Mouse (Mus musculus) stomach, embryonic 14.5 days (tissue): ENCODE measurements around the gene Col18a1. TPM values are rescaled to one million over a fixed set of nuclear protein-coding genes. Genes with fewer than 3 reads are reported as not detected.

Experiments used
- ATAC-seq: fragments of 200-750 bp; cut with Nextera tagmentation; 2 replicates; pipeline ENCODE4 v1.8.0; 2017; ENCODE audit warnings: low read depth, moderate TSS enrichment; ENCODE audit not compliant: insufficient number of reproducible peaks, insufficient read depth, low FRiP score
- H3K27ac ChIP-seq: fragments of 300-500 bp; sonication (generic); 2 replicates; pipeline ENCODE4 v1.5.1; 2014; ENCODE audit warnings: mild to moderate bottlenecking, low read length, moderate library complexity, mixed read lengths
- H3K27me3 ChIP-seq: fragments of 300-500 bp; sonication (generic); 2 replicates; pipeline ENCODE4 v1.6.1; 2014; ENCODE audit warnings: low read length, control low read depth, mixed read lengths; ENCODE audit not compliant: control insufficient read depth, insufficient read depth
- H3K36me3 ChIP-seq: fragments of 300-500 bp; sonication (generic); 2 replicates; pipeline ENCODE4 v1.6.1; 2014; ENCODE audit warnings: mild to moderate bottlenecking, control low read depth, low read length, moderate library complexity, mixed read lengths; ENCODE audit not compliant: control insufficient read depth, insufficient read depth
- H3K4me1 ChIP-seq: fragments of 300-500 bp; sonication (generic); 2 replicates; pipeline ENCODE4 v1.6.1; 2014; ENCODE audit warnings: low read length, control low read depth, mixed read lengths; ENCODE audit not compliant: control insufficient read depth, insufficient read depth
- H3K4me2 ChIP-seq: fragments of 300-500 bp; sonication (generic); replicated peaks from 2 replicates; pipeline ENCODE4 v1.6.1; 2014; ENCODE audit warnings: low read depth, low read length, control low read depth
- H3K4me3 ChIP-seq: fragments of 300-500 bp; sonication (generic); 2 replicates; pipeline ENCODE4 v1.5.1; 2014; ENCODE audit warnings: low read depth, low read length, control low read depth
- H3K9ac ChIP-seq: fragments of 300-500 bp; sonication (generic); replicated peaks from 2 replicates; pipeline ENCODE4 v1.6.1; 2014; ENCODE audit warnings: low read depth, mild to moderate bottlenecking, control low read depth, low read length, moderate library complexity, mixed read lengths
- H3K9me3 ChIP-seq: fragments of 300-500 bp; sonication (generic); 2 replicates; pipeline ENCODE4 v1.6.1; 2016; ENCODE audit warnings: low read depth, low read length, control low read depth; ENCODE audit not compliant: control insufficient read depth
- WGBS: fragments of 180-500 bp; shearing (Covaris S2); extraction: QIAGEN DNeasy Blood & Tissue Kit; methylation state at CpG from one replicate; pipeline ENCODE4 v1.1.7; 2014; 5-methylcytosine and 5-hydroxymethylcytosine counted together
- polyA plus RNA-seq: library from polyadenylated mRNA; unstranded; fragments of >200 nt; fragmentation: Nextera tagmentation; extraction: Ambion mirVana; gene quantifications from 2 replicates; pipeline ENCODE4 v1.2.1, GENCODE M21; 2014

Col18a1 gene
- polyA plus RNA-seq, 1 experiment from 2014 or later, result 49.8 TPM

DNA sequence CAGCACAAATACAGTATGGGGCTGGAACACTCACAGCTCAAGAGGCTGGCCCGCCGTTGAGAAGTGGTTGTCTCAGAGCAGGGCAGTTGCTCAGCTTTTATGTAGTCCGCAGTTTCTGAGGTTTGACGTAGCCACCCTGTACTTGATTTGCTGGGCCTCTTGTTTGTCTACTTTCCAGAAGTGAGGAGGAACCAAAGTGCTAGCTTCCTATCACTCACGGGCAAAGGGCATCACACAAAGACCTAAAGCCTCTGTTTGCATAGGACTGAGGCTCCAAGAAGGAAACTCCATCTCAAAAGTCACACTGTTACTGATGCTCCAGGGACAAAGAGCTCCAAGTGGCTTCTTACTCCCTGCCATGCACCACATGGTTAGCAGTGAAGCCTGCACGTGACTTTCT is 4.1 kb upstream of the Col18a1 start:
- Histone ChIP-seq H3K27me3 (0 out of 2 replicates have a peak, but pooled peaks cover 1% of the 10 kb centered on the region), H3K27ac (no peak overlapping the region), H3K9ac (no peak overlapping the region), H3K4me3 (no peak overlapping the region), H3K9me3 (no peaks in the 10 kb centered on the region), H3K4me1 (peaks cover 11% of the 10 kb centered on the region; the same call in 1 of the 2 replicates), H3K36me3 (no peaks in the 10 kb centered on the region), H3K4me2 (no peak overlapping the region)
- WGBS, result 79% methylated on average over 6 of the region's 6 CpGs
- ATAC-seq, result no peak

- Histone ChIP-seq H3K4me1 (peaks cover 18% of the 10 kb centered on the region), H3K4me2 (peak overlapping the region; percentile 90), H3K9me3 (no peaks in the 10 kb centered on the region), H3K27me3 (0 out of 2 replicates have a peak, but pooled peaks cover 4% of the 10 kb centered on the region), H3K36me3 (no peaks in the 10 kb centered on the region), H3K4me3 (peak overlapping the region; percentile 46), H3K27ac (peak overlapping the region; percentile 21; the same call in 1 of the 2 replicates), H3K9ac (peak overlapping the region; percentile 42; the same call in 1 of the 2 replicates)
- peak; percentile 33; the same call in 1 of the 2 replicates for ATAC-seq
- under 1% methylated on average over 40 of the region's 40 CpGs for WGBS
Measured at GRCm38 (mm10) chr10:77165318-77165945, 916 bp downstream of the Col18a1 start.

DNA sequence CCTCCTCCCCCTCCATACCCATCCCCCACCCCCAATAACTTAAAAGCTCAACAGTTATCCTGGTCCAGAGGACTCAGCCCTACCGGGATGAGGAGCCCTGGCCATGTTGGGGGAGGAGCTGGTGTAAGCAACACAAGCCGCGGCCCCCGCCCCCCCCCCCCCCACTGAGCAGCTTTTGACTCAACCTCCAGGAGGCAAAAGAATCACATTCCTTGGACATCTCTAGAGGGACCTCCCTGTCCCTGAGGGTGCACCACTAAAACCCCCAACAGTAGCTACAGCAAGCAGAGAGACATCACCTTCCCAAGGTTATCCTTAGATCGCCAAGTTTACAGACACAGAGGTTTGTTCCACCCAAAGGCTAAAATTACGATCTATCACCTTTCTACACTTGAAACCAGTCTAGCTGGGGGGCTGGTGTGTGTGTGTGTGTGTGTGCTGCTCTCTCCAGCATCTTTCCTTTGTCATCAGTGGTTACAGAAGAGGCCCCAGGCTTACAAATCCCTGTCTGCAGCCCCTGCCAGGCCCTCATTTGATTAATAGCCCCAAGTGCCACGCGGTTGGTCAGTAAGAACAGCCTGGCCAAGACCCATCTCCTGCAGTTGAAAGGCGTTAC is 1.8 kb downstream of the Col18a1 start:
- H3K4me3 ChIP-seq, result peak overlapping the region; percentile 46
- 9% methylated on average over 9 of the region's 9 CpGs for WGBS
- H3K36me3 ChIP-seq, result no peaks in the 10 kb centered on the region
- H3K9me3 ChIP-seq, result no peaks in the 10 kb centered on the region
- no peak for ATAC-seq
- H3K9ac ChIP-seq, result no peak overlapping the region
- H3K27me3 ChIP-seq, result 0 out of 2 replicates have a peak, but pooled peaks cover 4% of the 10 kb centered on the region
- peak overlapping the region; percentile 39 for H3K27ac ChIP-seq
- peaks cover 18% of the 10 kb centered on the region for H3K4me1 ChIP-seq
- peak overlapping the region; percentile 90; the same call in 1 of the 2 replicates for H3K4me2 ChIP-seq

DNA sequence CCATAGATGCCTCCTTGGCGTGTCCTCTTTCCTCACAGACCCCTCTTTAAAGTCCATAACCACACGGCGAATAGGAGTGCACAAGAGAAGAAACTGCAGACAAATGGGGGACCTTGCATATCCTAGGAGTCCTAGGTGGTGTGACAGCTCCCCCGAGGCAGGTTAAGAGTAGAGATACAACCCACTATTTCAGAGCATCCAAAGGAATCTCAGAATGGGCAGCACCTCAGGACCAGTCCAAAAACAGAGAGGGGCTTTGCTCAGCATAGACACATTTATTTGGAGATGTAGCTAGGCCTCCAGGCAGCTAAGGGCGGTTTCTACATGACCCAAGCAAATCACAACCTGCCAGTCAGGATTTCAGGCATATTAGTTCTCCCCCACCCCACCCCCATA is 2.3 kb downstream of the Col18a1 start:
- no peak overlapping the region for H3K9ac ChIP-seq

DNA sequence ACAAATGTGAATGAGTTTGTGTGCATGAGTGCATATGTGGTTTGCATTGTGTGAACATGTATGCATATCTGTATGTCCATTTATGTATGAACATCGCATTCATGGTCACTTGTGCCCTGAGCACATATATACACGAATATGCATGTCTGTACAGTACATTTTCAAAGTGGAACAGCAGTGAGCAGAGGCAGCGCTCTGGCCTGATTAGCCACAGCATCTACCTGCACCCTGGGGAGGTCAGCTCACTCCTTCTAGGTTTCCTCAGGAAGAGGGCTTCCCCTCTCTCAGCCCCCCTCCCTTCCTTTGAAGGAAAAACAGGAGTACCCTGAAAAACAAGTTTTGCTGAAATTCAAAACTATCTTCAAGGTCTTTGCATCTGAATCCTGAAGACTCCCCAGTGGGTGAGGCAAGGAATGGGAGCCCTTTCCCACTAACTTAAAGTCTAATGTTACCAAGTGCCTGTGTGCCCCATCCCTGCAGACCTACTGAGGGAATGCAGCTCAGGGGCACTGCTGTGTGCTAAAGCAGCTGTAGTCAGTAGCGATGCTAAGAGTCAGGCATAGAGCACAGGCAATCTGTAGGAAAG is 2.9 kb downstream of the Col18a1 start:
- no peak overlapping the region; the same call in 1 of the 2 replicates for H3K4me2 ChIP-seq

More for the DNA sequence above, 2.3 kb downstream of the Col18a1 start:
- H3K4me2 ChIP-seq, result no peak overlapping the region; the same call in 1 of the 2 replicates
- no peak overlapping the region for H3K4me3 ChIP-seq
- 0 out of 2 replicates have a peak, but pooled peaks cover 4% of the 10 kb centered on the region for H3K27me3 ChIP-seq
- no peaks in the 10 kb centered on the region for H3K36me3 ChIP-seq
- WGBS, result 41% methylated on average over 5 of the region's 5 CpGs
- H3K27ac ChIP-seq, result no peak overlapping the region
- H3K9me3 ChIP-seq, result no peaks in the 10 kb centered on the region
- peaks cover 23% of the 10 kb centered on the region for H3K4me1 ChIP-seq
- ATAC-seq, result no peak

DNA sequence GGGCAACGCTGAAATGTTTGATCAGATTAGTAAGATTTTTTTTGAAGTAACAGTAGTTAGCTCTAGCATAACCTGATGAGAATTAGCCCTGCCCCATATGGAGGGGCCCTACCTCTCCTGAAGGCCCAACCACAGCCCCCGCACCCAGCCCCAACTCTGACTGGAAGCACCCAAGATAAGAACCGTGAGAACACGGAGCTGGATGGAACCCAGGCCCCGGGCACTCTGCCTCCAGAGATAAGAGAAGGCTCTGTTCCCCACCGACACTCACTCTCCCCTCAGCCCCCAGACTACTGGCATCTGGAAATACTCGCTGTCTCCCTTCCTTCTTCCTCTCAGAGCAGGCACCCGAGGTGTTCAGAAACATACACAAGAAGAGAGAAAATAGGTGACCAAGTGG is 6.8 kb downstream of the Col18a1 start:
- Histone ChIP-seq H3K9me3 (no peaks in the 10 kb centered on the region), H3K4me2 (no peak overlapping the region), H3K36me3 (no peaks in the 10 kb centered on the region), H3K4me3 (no peak overlapping the region), H3K4me1 (peaks cover 16% of the 10 kb centered on the region), H3K9ac (no peak overlapping the region), H3K27ac (no peak overlapping the region), H3K27me3 (no peaks in the 10 kb centered on the region)
- WGBS, result 29% methylated on average over 8 of the region's 8 CpGs
- ATAC-seq, result no peak

More for the DNA sequence above, 2.9 kb downstream of the Col18a1 start:
- Histone ChIP-seq H3K9me3 (no peaks in the 10 kb centered on the region), H3K36me3 (no peaks in the 10 kb centered on the region), H3K4me1 (peaks cover 28% of the 10 kb centered on the region), H3K4me3 (no peak overlapping the region), H3K27me3 (0 out of 2 replicates have a peak, but pooled peaks cover 4% of the 10 kb centered on the region), H3K27ac (no peak overlapping the region), H3K9ac (no peak overlapping the region)
- no peak for ATAC-seq
- 65% methylated on average over 4 of the region's 4 CpGs for WGBS

- H3K4me1 ChIP-seq, result peaks cover 16% of the 10 kb centered on the region
- no peaks in the 10 kb centered on the region for H3K9me3 ChIP-seq
- H3K4me2 ChIP-seq, result no peak overlapping the region
- H3K4me3 ChIP-seq, result no peak overlapping the region
- ATAC-seq, result peak; percentile 30; the same call in 1 of the 2 replicates
- H3K27me3 ChIP-seq, result no peaks in the 10 kb centered on the region
- no peak overlapping the region for H3K9ac ChIP-seq
- 52% methylated on average over 3 of the region's 3 CpGs for WGBS
- no peaks in the 10 kb centered on the region for H3K36me3 ChIP-seq
- H3K27ac ChIP-seq, result peak overlapping the region; percentile 22; the same call in 1 of the 2 replicates
Measured at GRCm38 (mm10) chr10:77158948-77159347, 7.4 kb downstream of the Col18a1 start.

GRCm38 (mm10) chr10:77157245-77158019 is 8.9 kb downstream of the Col18a1 start:
- ATAC-seq, result no peak
- H3K4me1 ChIP-seq, result peaks cover 16% of the 10 kb centered on the region
- no peaks in the 10 kb centered on the region for H3K36me3 ChIP-seq
- WGBS, result 35% methylated on average over 11 of the region's 11 CpGs
- no peak overlapping the region for H3K27ac ChIP-seq
- no peaks in the 10 kb centered on the region for H3K27me3 ChIP-seq
- no peak overlapping the region for H3K4me3 ChIP-seq
- no peak overlapping the region for H3K9ac ChIP-seq
- no peak overlapping the region for H3K4me2 ChIP-seq
- no peaks in the 10 kb centered on the region for H3K9me3 ChIP-seq
